Mouse (Mus musculus) retina, embryonic 14.5 days (tissue): ENCODE measurements at regions not wholly inside any gene's neighbourhood (a gene's known extent, or its start where the extent isn't known, plus 50 kb on each side); places are given as distances from the start of the nearest gene placed in this dataset.
A peak's percentile ranks its signal among the peaks of the same experiment; 100 is the strongest.
"Not testable (repeated sequence)": the region's sequence is repeated elsewhere in the genome, so short reads cannot be mapped to it uniquely, and the experiment has no call there.

ENCODE experiments used
- DNase-seq: peaks from one replicate; pipeline ENCODE4 v3.0.0-alpha.2; 2015; ENCODE audit warnings: low spot score

GRCm38 (mm10) chr14:17057355-17057754, 238.4 kb upstream of the Rarb start:
- DNase-seq = no peak

GRCm38 (mm10) chr14:17055741-17056140, 236.8 kb upstream of the Rarb start:
- DNase-seq = no peak

- no peak for DNase-seq
Measured at GRCm38 (mm10) chr14:17054381-17054780, 235.4 kb upstream of the Rarb start.

GRCm38 (mm10) chr14:17046808-17047207, 227.9 kb upstream of the Rarb start:
- DNase-seq = no peak

GRCm38 (mm10) chr14:17045426-17046132, 226.6 kb upstream of the Rarb start:
- no peak for DNase-seq

GRCm38 (mm10) chr14:17020603-17021356, 201.8 kb upstream of the Rarb start:
- DNase-seq = peak; percentile 42

GRCm38 (mm10) chr14:17012931-17013330, 194.0 kb upstream of the Rarb start:
- DNase-seq = peak; percentile 51

GRCm38 (mm10) chr14:17012200-17012599, 193.2 kb upstream of the Rarb start:
- no peak for DNase-seq

GRCm38 (mm10) chr14:17005194-17006018, 186.4 kb upstream of the Rarb start:
- DNase-seq = no peak

GRCm38 (mm10) chr14:17004714-17005113, 185.8 kb upstream of the Rarb start:
- no peak for DNase-seq

GRCm38 (mm10) chr14:16996716-16997115, 177.8 kb upstream of the Rarb start:
- DNase-seq = no peak

GRCm38 (mm10) chr14:16970911-16971310, 152.0 kb upstream of the Rarb start:
- not testable (repeated sequence) for DNase-seq

GRCm38 (mm10) chr14:16964717-16965391, 145.9 kb upstream of the Rarb start:
- DNase-seq = no peak

- no peak for DNase-seq
Measured at GRCm38 (mm10) chr14:16962216-16962826, 143.4 kb upstream of the Rarb start.

- no peak for DNase-seq
Measured at GRCm38 (mm10) chr14:16957802-16958201, 138.8 kb upstream of the Rarb start.

- peak; percentile 6 for DNase-seq
Measured at GRCm38 (mm10) chr14:16954511-16955443, 135.8 kb upstream of the Rarb start.

- no peak for DNase-seq
Measured at GRCm38 (mm10) chr14:16948736-16949135, 129.8 kb upstream of the Rarb start.

- no peak for DNase-seq
Measured at GRCm38 (mm10) chr14:16944441-16944840, 125.5 kb upstream of the Rarb start.

- no peak for DNase-seq
Measured at GRCm38 (mm10) chr14:16943531-16943930, 124.6 kb upstream of the Rarb start.

- no peak for DNase-seq
Measured at GRCm38 (mm10) chr14:16927136-16927535, 108.2 kb upstream of the Rarb start.
